Mouse (Mus musculus) heart, adult 2 months (tissue): Measurements from ENCODE around the gene Myo1d.

Experiments used
- CTCF ChIP-seq: fragments of 200-600 bp; IDR thresholded peaks from 2 replicates; pipeline ENCODE4 v1.8.1; 2022; ENCODE audit warnings: antibody characterized with exemption, mild to moderate bottlenecking, moderate library complexity
- POLR2A ChIP-seq: fragments of 200-500 bp; IDR thresholded peaks from 2 replicates; pipeline ENCODE4 v1.6.1; 2011; ENCODE audit warnings: mild to moderate bottlenecking, low read depth, low read length, control low read depth; ENCODE audit not compliant: insufficient read depth

GRCm38 (mm10) chr11:80503726-80504452 is 275.9 kb downstream of the Myo1d start:
- TF ChIP-seq POLR2A = no peak
- no peak for TF ChIP-seq CTCF
